9 mouse cellular contexts compared by ENCODE assay signal in the genomic region with DNA sequence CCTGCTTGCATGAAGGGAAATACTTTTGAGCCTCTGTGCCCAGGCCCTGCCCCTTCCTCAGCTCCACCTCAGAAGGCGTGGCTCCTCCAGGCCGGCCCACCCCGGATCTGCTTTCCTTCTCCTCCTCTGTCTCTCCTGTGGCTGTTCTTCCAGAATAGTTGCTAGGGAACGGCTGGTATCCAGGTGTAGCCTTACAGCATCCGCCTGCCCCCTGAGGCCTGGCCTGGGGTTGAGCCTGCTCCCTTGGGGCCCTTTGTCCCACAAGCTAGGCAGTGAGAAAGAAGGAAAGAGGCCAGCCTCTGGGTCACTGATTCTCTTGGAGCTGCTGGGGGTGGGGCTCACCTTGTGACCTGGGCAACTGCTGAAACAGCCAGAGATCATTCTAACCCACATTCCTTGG. TPM values are rescaled to one million over a fixed set of nuclear protein-coding genes. Genes with fewer than 3 reads are reported as not detected.
DNase-seq lines count a peak whose midpoint lies in the region; ATAC-seq and TF ChIP-seq lines count a peak whose summit lies in the region.
"Had no signal": no experiment of that assay in that cellular context is flagged by ENCODE, and none has a peak within 500 bp of the region (broad histone marks: within the 10 kb centered on the region; RNA-seq: fewer than 3 reads in every experiment).

No protein-coding gene starts in this region.

- H3K36me3 ChIP-seq in liver, adult 2 months (ENCODE audit: control insufficient read depth, insufficient read depth, low read length), result no peaks in the 10 kb centered on the region
- H3K36me3 ChIP-seq in liver, postnatal 0 days (replicated peaks; ENCODE audit: insufficient read depth, low read length), result no peaks in the 10 kb centered on the region
- H3K36me3 ChIP-seq in neural tube, embryonic 11.5 days (ENCODE audit: control insufficient read depth, insufficient read depth, low read length), result no peaks in the 10 kb centered on the region

- H3K4me3 ChIP-seq in liver, adult 2 months (ENCODE audit: insufficient read depth, low read depth, low read length), result no peak overlapping the region
- H3K4me3 ChIP-seq in liver, postnatal 0 days (ENCODE audit: low read depth, low read length), result no peak overlapping the region
- no peak overlapping the region for H3K4me3 ChIP-seq in bone marrow, adult 2 months (replicated peaks; ENCODE audit: control insufficient read depth, low read depth, low read length)
- H3K4me3 ChIP-seq in neural tube, embryonic 11.5 days (ENCODE audit: low read depth, low read length), result no peak overlapping the region

- no peaks in the 10 kb centered on the region for H3K4me1 ChIP-seq in liver, adult 2 months (ENCODE audit: control insufficient read depth, insufficient read depth, low read length)
- no peaks in the 10 kb centered on the region for H3K4me1 ChIP-seq in liver, postnatal 0 days (ENCODE audit: insufficient read depth)
- no peaks in the 10 kb centered on the region for H3K4me1 ChIP-seq in bone marrow, adult 2 months (ENCODE audit: control insufficient read depth, insufficient read depth, low read length)
- H3K4me1 ChIP-seq in neural tube, embryonic 11.5 days (ENCODE audit: control insufficient read depth, insufficient read depth, low read length), result peaks cover 8% of the 10 kb centered on the region

- H3K4me2 ChIP-seq in liver, postnatal 0 days (ENCODE audit: low read depth, low read length), result no peak overlapping the region
- H3K4me2 ChIP-seq in neural tube, embryonic 11.5 days (ENCODE audit: low read depth), result no peak overlapping the region

- no peak overlapping the region for H3K27ac ChIP-seq in liver, adult 2 months (replicated peaks; ENCODE audit: insufficient read depth, low read depth, low read length)
- no peak overlapping the region for H3K27ac ChIP-seq in liver, postnatal 0 days (ENCODE audit: low read depth)
- H3K27ac ChIP-seq in bone marrow, adult 2 months (ENCODE audit: control insufficient read depth, insufficient read depth, low read depth, low read length, poor library complexity), result 0 out of 2 replicates have a peak overlapping the region, but pooled peaks have one; percentile 12
- H3K27ac ChIP-seq in neural tube, embryonic 11.5 days (ENCODE audit: low read depth, low read length), result peak overlapping the region; percentile 17; the same call in 1 of the 2 replicates

- 42% methylated on average over 5 of the region's 5 CpGs for WGBS in liver, adult 2 months
- 38% methylated on average over 5 of the region's 5 CpGs for WGBS in liver, postnatal 0 days (ENCODE audit: insufficient replicate concordance)
- WGBS in bone marrow, adult 2 months, result 82% methylated on average over 5 of the region's 5 CpGs
- WGBS in neural tube, embryonic 11.5 days, result 26% methylated on average over 5 of the region's 5 CpGs

- no peak for TF ChIP-seq POLR2A in liver, adult 2 months (IDR thresholded peaks at IDR 0.05; ENCODE audit: extremely low read depth, insufficient read depth, low read length)
- TF ChIP-seq POLR2A in bone marrow, adult 2 months (IDR thresholded peaks at IDR 0.05; ENCODE audit: borderline replicate concordance, control insufficient read depth, low read depth, low read length), result no peak

- H3K9ac ChIP-seq in liver, adult 2 months (ENCODE audit: low read depth, low read length), result no peak overlapping the region
- H3K9ac ChIP-seq in liver, postnatal 0 days (replicated peaks), result no peak overlapping the region
- no peak overlapping the region for H3K9ac ChIP-seq in neural tube, embryonic 11.5 days (ENCODE audit: low read length)

- DNase-seq in liver, adult 2 months (ENCODE audit: extremely low read depth, low read depth, low spot score), result peak; percentile 59
- DNase-seq in liver, postnatal 0 days, result no peak
- DNase-seq in kidney, adult 18-20 months, result peak; percentile 80
- DNase-seq in neural tube, embryonic 11.5 days (ENCODE audit: low spot score), result no peak
- DNase-seq in adrenal gland, adult 18-20 months (ENCODE audit: low spot score in 2 of 2), result no peak
- no peak for DNase-seq in frontal cortex, adult 2 months (ENCODE audit: extremely low spot score in 1 of 2, low spot score in 1 of 2)
- DNase-seq: cerebellum, postnatal 36 days had no signal

- H3K9me3 ChIP-seq in liver, postnatal 0 days (ENCODE audit: low read length), result no peaks in the 10 kb centered on the region
- no peaks in the 10 kb centered on the region for H3K9me3 ChIP-seq in neural tube, embryonic 11.5 days (ENCODE audit: control insufficient read depth, low read length)

- no peaks in the 10 kb centered on the region; the same call in 1 of the 2 replicates for H3K27me3 ChIP-seq in liver, adult 2 months (ENCODE audit: control insufficient read depth, insufficient read depth, low read length)
- peaks cover 41% of the 10 kb centered on the region for H3K27me3 ChIP-seq in liver, postnatal 0 days (ENCODE audit: insufficient read depth, low read length)
- no peaks in the 10 kb centered on the region for H3K27me3 ChIP-seq in neural tube, embryonic 11.5 days (ENCODE audit: control insufficient read depth, insufficient read depth, low read length)

- TF ChIP-seq EP300 in liver, postnatal 0 days (IDR thresholded peaks at IDR 0.05; ENCODE audit: low read depth), result no peak

- H3K79me2 ChIP-seq in liver, adult 2 months (ENCODE audit: control insufficient read depth, insufficient read depth, low read length), result no peaks in the 10 kb centered on the region

- TF ChIP-seq CTCF in liver, adult 2 months (IDR thresholded peaks at IDR 0.05; ENCODE audit: low read depth, low read length), result no peak
- no peak for TF ChIP-seq CTCF in liver, postnatal 0 days (IDR thresholded peaks at IDR 0.05; ENCODE audit: low read depth)
- no peak for TF ChIP-seq CTCF in bone marrow, adult 2 months (IDR thresholded peaks at IDR 0.05; ENCODE audit: control insufficient read depth, insufficient read depth, low read length)

- no peak for ATAC-seq in liver, postnatal 0 days
- no peak for ATAC-seq in neural tube, embryonic 11.5 days (ENCODE audit: insufficient read depth, low FRiP score, low TSS enrichment)
- ATAC-seq in frontal cortex, adult (ENCODE audit: low TSS enrichment), result no peak

RNA-seq across cellular contexts. Expression of a gene that starts 38.4 kb away (rescaled TPM):
- 0.40 and 1.1 TPM in 2 replicates for total RNA-seq in liver, adult 2 months (2014; rRNA removed)
- polyA plus RNA-seq in liver, adult 2 months (2012; rRNA removed), result 0.11 and 0.32 TPM in 2 replicates
- polyA plus RNA-seq in liver, postnatal 0 days (2015; fragmentation: Nextera tagmentation; extraction: Ambion mirVana), result 0.99 and 1.2 TPM in 2 replicates
- 8.8 and 17.3 TPM in 2 replicates for polyA plus RNA-seq in bone marrow, adult 2 months (2011; ENCODE audit: insufficient read depth, insufficient read length, low replicate concordance, missing spikeins)
- 46.3 and 58.7 TPM in 2 replicates for polyA plus RNA-seq in neural tube, embryonic 11.5 days (2014; fragmentation: Nextera tagmentation; extraction: Ambion mirVana)
- 10 to 100 TPM; 31.1 to 32.0 TPM for total RNA-seq in adrenal gland, adult 18-20 months (2021)
- 166 and 193 TPM in 2 replicates for polyA plus RNA-seq in frontal cortex, adult 2 months (2012; rRNA removed)

Comparison
In these comparisons a context has a peak if more than half of its experiments do, and no peak if none do; other contexts are left out.
1. DNase-seq: peak in liver, adult 2 months (single experiment) and kidney, adult 18-20 months (single experiment); none in liver, postnatal 0 days (single experiment), neural tube, embryonic 11.5 days (single experiment), adrenal gland, adult 18-20 months (0 of 2) and frontal cortex, adult 2 months (0 of 2).
2. H3K27ac ChIP-seq: peak in bone marrow, adult 2 months (single experiment) and neural tube, embryonic 11.5 days (single experiment); none in liver, adult 2 months (single experiment) and liver, postnatal 0 days (single experiment).